Mouse (Mus musculus) megakaryocyte-erythroid progenitor cell, adult 5 weeks (primary cell): Measurements from ENCODE around the gene Gfer. TPM values are rescaled to one million over a fixed set of nuclear protein-coding genes. Genes with fewer than 3 reads are reported as not detected.

Experiments used
- polyA plus RNA-seq: library from polyadenylated mRNA; stranded (reverse); fragments of >175 nt; gene quantifications from 2 replicates; pipeline ENCODE4 v1.2.3, GENCODE M21; 2012

The Gfer gene
- polyA plus RNA-seq: 83.1 and 98.4 TPM in 2 replicates

GRCm38 (mm10) chr17:24696011-24696697 is at the start of gene Gfer, which contains the start of gene Noxo1:
Gfer (minus strand) TSS chr17:24696156.
Noxo1 (plus strand) TSS chr17:24696234.

GRCm38 (mm10) chr17:24736330-24737051 is 40.5 kb upstream of the Gfer start, which contains the start of gene Msrb1:
Msrb1 (plus strand) TSS chr17:24736642.

GRCm38 (mm10) chr17:24727618-24728017 is 31.7 kb upstream of the Gfer start, which contains the start of gene Rpl3l:
Rpl3l (plus strand) TSS chr17:24727820.

GRCm38 (mm10) chr17:24724184-24724583 is 28.2 kb upstream of the Gfer start, which contains the start of gene Ndufb10:
Ndufb10 (minus strand) TSS chr17:24724478.

GRCm38 (mm10) chr17:24717943-24718342 is 22.0 kb upstream of the Gfer start, which contains the start of the genes Rnf151 and Rps2:
Rnf151 (minus strand) TSS chr17:24718063.
Rps2 (plus strand) TSS chr17:24718116.

GRCm38 (mm10) chr17:24706982-24707800 is 11.2 kb upstream of the Gfer start, which contains the start of gene Tbl3:
Tbl3 (minus strand) TSS chr17:24707660.

GRCm38 (mm10) chr17:24689251-24690081 is 6.5 kb downstream of the Gfer start, which contains the start of gene Syngr3:
Syngr3 (minus strand) TSS chr17:24689955.

GRCm38 (mm10) chr17:24669545-24670245 is 26.3 kb downstream of the Gfer start, which contains the start of gene Zfp598:
Zfp598 (plus strand) TSS chr17:24669687.

GRCm38 (mm10) chr17:24658017-24658758 is 37.8 kb downstream of the Gfer start, which contains the start of gene Npw:
Npw (minus strand) TSS chr17:24658457.

GRCm38 (mm10) chr17:24650070-24650616 is 45.8 kb downstream of the Gfer start, which contains the start of gene Slc9a3r2:
Slc9a3r2 (minus strand) TSS chr17:24650327.

Other genes starting within 250 kb of the Gfer start
- gene E4f1, start 225.8 kb downstream of the Gfer start, polyA plus RNA-seq: 22.1 and 25.5 TPM in 2 replicates
- gene Pgp, start 225.8 kb downstream of the Gfer start, polyA plus RNA-seq: 40.9 and 49.4 TPM in 2 replicates
- gene Bricd5, start 222.3 kb downstream of the Gfer start, polyA plus RNA-seq: 0.47 TPM in 1 of 2 replicates, not detected in the other
- gene Mlst8, start 217.1 kb downstream of the Gfer start, polyA plus RNA-seq: 11.5 and 13.6 TPM in 2 replicates
- 0.09 TPM in 2 replicates for gene Caskin1, start 207.6 kb downstream of the Gfer start, polyA plus RNA-seq
- 245 and 258 TPM in 2 replicates for gene Traf7, start 168.2 kb downstream of the Gfer start, polyA plus RNA-seq
- gene Rab26, start 161.9 kb downstream of the Gfer start, polyA plus RNA-seq: 0.11 and 0.31 TPM in 2 replicates
- 8.2 and 11.0 TPM in 2 replicates for gene Pkd1, start 146.3 kb downstream of the Gfer start, polyA plus RNA-seq
- gene Tsc2, start 63.5 kb downstream of the Gfer start, polyA plus RNA-seq: 54.9 and 75.1 TPM in 2 replicates
- 13.1 and 14.7 TPM in 2 replicates for gene Nthl1, start 63.5 kb downstream of the Gfer start, polyA plus RNA-seq
- gene Slc9a3r2, start 45.8 kb downstream of the Gfer start, polyA plus RNA-seq: 6.3 and 8.8 TPM in 2 replicates
- 1.1 and 1.8 TPM in 2 replicates for gene Npw, start 37.7 kb downstream of the Gfer start, polyA plus RNA-seq
- gene Zfp598, start 26.5 kb downstream of the Gfer start, polyA plus RNA-seq: 115 and 133 TPM in 2 replicates
- gene Syngr3, start 6.2 kb downstream of the Gfer start, polyA plus RNA-seq: 0.09 and 0.17 TPM in 2 replicates
- 1.4 and 1.9 TPM in 2 replicates for gene Noxo1, start 78 bp upstream of the Gfer start, polyA plus RNA-seq
- 27.5 and 29.5 TPM in 2 replicates for gene Tbl3, start 11.5 kb upstream of the Gfer start, polyA plus RNA-seq
- gene Rnf151, start 21.9 kb upstream of the Gfer start, polyA plus RNA-seq: 0.10 and 0.29 TPM in 2 replicates
- 3,004 and 3,175 TPM in 2 replicates for gene Rps2, start 22.0 kb upstream of the Gfer start, polyA plus RNA-seq
- 406 and 479 TPM in 2 replicates for gene Ndufb10, start 28.3 kb upstream of the Gfer start, polyA plus RNA-seq
- gene Rpl3l, start 31.7 kb upstream of the Gfer start, polyA plus RNA-seq: 0.62 and 0.84 TPM in 2 replicates
- 41.5 and 68.8 TPM in 2 replicates for gene Msrb1, start 40.5 kb upstream of the Gfer start, polyA plus RNA-seq
- gene Hs3st6, start 56.8 kb upstream of the Gfer start, polyA plus RNA-seq: 0.26 and 0.34 TPM in 2 replicates
- gene Meiob, start 108.1 kb upstream of the Gfer start, polyA plus RNA-seq: not detected in 2 replicates
- 23.5 and 28.8 TPM in 2 replicates for gene Hagh, start 144.0 kb upstream of the Gfer start, polyA plus RNA-seq
- 4.0 and 4.1 TPM in 2 replicates for gene Fahd1, start 154.2 kb upstream of the Gfer start, polyA plus RNA-seq
- 0.05 and 0.10 TPM in 2 replicates for gene Igfals, start 169.8 kb upstream of the Gfer start, polyA plus RNA-seq
- 90.9 and 102 TPM in 2 replicates for gene Nubp2, start 190.2 kb upstream of the Gfer start, polyA plus RNA-seq
- gene Spsb3, start 190.5 kb upstream of the Gfer start, polyA plus RNA-seq: 36.2 and 37.4 TPM in 2 replicates
- gene Eme2, start 198.9 kb upstream of the Gfer start, polyA plus RNA-seq: 16.0 and 16.9 TPM in 2 replicates
- gene Mrps34, start 199.0 kb upstream of the Gfer start, polyA plus RNA-seq: 84.7 and 84.8 TPM in 2 replicates
- gene Nme3, start 200.3 kb upstream of the Gfer start, polyA plus RNA-seq: 19.9 and 26.0 TPM in 2 replicates
- 47.5 and 84.7 TPM in 2 replicates for gene Mapk8ip3, start 240.8 kb upstream of the Gfer start, polyA plus RNA-seq